Mouse (Mus musculus) large intestine, adult 2 months (tissue): ENCODE measurements at regions not wholly inside any gene's neighbourhood (a gene's known extent, or its start where the extent isn't known, plus 50 kb on each side); places are given as distances from the start of the nearest gene placed in this dataset.
A peak's percentile ranks its signal among the peaks of the same experiment; 100 is the strongest.
"Not testable (repeated sequence)": the region's sequence is repeated elsewhere in the genome, so short reads cannot be mapped to it uniquely, and the experiment has no call there.

Experiments
- DNase-seq: peaks from one replicate; pipeline ENCODE4 v3.0.0-alpha.2; 2012; ENCODE audit warnings: low read depth, low spot score
- WGBS: fragments of 180-500 bp; shearing (Covaris S2); methylation state at CpG from one replicate; pipeline ENCODE4 v1.1.7; 2018; 5-methylcytosine and 5-hydroxymethylcytosine counted together

DNA sequence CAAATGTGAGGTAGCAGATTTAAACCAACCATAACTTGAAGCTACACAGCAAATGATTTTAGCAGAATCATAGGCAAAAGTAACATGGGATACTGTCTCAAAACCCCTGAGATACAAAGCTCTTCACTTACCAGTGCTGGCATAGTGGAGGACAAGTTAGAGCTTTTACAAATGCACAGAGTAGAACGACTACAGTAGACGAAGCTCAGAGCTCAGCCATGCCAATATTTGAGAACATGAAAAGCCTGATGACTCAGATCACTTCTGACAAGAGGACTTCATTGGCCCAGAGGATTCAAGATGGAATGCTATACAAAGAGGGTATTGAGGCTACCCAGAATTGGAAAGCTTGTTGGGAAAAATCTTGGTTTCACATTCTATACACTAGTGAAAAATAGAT, 239.6 kb upstream of the Steap4 start:
- DNase-seq, result no peak
- WGBS, result 83% methylated on average over 2 of the region's 2 CpGs

- 77% methylated on average over 2 of the region's 2 CpGs for WGBS
- DNase-seq, result not testable (repeated sequence)
Observed at GRCm38 (mm10) chr5:7732566-7732965, 227.7 kb upstream of the Steap4 start.

GRCm38 (mm10) chr5:7779827-7780226, 180.4 kb upstream of the Steap4 start:
- no peak for DNase-seq
- 93% methylated on average over 1 of the region's 1 CpGs for WGBS

GRCm38 (mm10) chr5:7782235-7782634, 178.0 kb upstream of the Steap4 start:
- WGBS, result 76% methylated on average over 1 of the region's 1 CpGs

DNA sequence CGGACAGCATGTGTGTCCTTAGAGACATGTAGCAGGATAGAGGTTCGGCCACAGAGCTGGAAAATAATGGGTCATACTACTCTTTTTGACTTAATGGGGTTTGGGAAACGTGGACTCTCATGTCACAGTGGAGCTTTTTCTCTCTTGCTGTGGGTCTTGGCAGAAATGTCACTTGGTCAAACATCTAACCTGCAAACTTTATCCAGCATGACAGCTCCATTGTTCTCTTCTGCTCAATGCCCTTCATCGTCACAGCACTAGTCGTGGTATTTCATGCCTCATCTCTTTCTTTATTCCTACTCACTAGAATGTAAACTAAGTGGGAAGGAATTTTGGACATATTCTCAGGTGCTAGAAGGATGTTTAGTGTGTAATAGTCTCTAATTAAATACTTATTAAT, 171.9 kb upstream of the Steap4 start:
- WGBS, result 72% methylated on average over 5 of the region's 5 CpGs
- DNase-seq, result no peak

More at GRCm38 (mm10) chr5:7782235-7782634, 178.0 kb upstream of the Steap4 start:
- no peak for DNase-seq

- 85% methylated on average over 1 of the region's 1 CpGs for WGBS
- DNase-seq, result no peak
Observed at GRCm38 (mm10) chr5:7789126-7789525, 171.1 kb upstream of the Steap4 start.

DNA sequence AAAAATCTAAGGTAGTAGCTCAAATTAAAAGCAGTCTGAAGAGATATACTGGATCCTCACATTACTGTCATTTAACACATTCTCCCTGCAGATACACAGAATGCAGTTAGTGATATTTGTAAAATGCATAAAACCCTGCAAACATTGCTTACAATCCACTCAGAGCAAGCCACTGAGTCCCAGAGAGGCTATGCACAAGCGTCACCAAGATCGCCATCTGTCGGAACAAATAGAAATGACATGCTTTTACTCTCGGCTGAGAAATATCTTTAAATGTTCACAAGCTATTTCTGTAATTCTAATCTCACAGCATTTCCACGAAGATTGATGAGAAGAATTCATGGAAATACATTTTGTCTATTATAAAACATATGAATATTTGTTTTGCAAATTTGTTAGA, 139.7 kb upstream of the Steap4 start:
- 35% methylated on average over 5 of the region's 5 CpGs for WGBS
- DNase-seq, result no peak

- 56% methylated on average over 3 of the region's 3 CpGs for WGBS
- DNase-seq, result no peak
Observed at GRCm38 (mm10) chr5:7821700-7822099, 138.6 kb upstream of the Steap4 start.

- 65% methylated on average over 3 of the region's 3 CpGs for WGBS
- no peak for DNase-seq
Observed at GRCm38 (mm10) chr5:7829618-7830017, 130.6 kb upstream of the Steap4 start.

- DNase-seq, result no peak
- 86% methylated on average over 1 of the region's 1 CpGs for WGBS
Observed at GRCm38 (mm10) chr5:7833812-7834211, 126.4 kb upstream of the Steap4 start.

DNA sequence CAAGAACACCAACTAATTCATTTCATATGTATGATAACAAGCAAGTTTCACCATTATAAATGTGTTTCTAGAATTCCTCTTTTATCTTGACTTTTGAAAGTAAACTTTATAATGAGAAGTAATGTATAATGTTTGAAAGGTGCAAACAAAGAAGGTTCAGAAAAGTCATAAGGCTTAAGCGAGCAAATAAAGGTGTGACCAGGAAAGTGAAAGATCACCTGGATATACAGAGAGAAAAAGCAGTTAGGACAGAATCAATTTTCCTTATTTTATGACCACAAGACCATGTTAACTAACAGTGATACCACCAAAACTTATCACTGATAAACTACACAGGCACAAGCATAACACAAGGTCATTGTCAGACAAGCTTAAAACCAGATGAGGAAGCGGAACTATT, 97.2 kb upstream of the Steap4 start:
- 34% methylated on average over 2 of the region's 2 CpGs for WGBS
- DNase-seq, result peak; percentile 16

GRCm38 (mm10) chr5:7866041-7866641, 94.1 kb upstream of the Steap4 start:
- WGBS, result 92% methylated on average over 3 of the region's 3 CpGs
- no peak for DNase-seq

GRCm38 (mm10) chr5:7899537-7899936, 60.7 kb upstream of the Steap4 start:
- WGBS, result 63% methylated on average over 3 of the region's 3 CpGs
- DNase-seq, result no peak
